Mouse (Mus musculus): Measurements from ENCODE around the gene Ubl4b. TPM values are rescaled to one million over a fixed set of nuclear protein-coding genes. Genes with fewer than 3 reads are reported as not detected.

Gene Ubl4b
- total and polyA plus RNA-seq, 3 experiments = 0.11 TPM; not detected in 2

- Histone ChIP-seq H3K4me1 (ENCODE audit: insufficient read depth, low read depth, low read length) (no peaks in the 10 kb centered on the region), H3K4me3 (ENCODE audit: low read depth, low read length) (no peak overlapping the region), H3K9me3 (replicated peaks) (no peaks in the 10 kb centered on the region), H3K27me3 (ENCODE audit: insufficient read depth, low read length) (peaks cover 4% of the 10 kb centered on the region; the same call in 1 of the 2 replicates), H3K36me3 (replicated peaks) (no peaks in the 10 kb centered on the region)
- TF ChIP-seq GATA2 (IDR thresholded peaks at IDR 0.05; ENCODE audit: borderline replicate concordance, low read depth, low read length) (no peak), CTCF (IDR thresholded peaks at IDR 0.05; ENCODE audit: low read depth, low read length) (no peak)
- ATAC-seq (ENCODE audit: extremely low read depth, insufficient number of reproducible peaks, low FRiP score, poor library complexity, severe bottlenecking) (no peak), DNase-seq (ENCODE audit: low spot score) (no peak)
These were observed 49.2 kb downstream of the Ubl4b start for GRCm38 (mm10) chr3:107505464-107506367.

- ATAC-seq (ENCODE audit: extremely low read depth, insufficient number of reproducible peaks, low FRiP score, poor library complexity, severe bottlenecking) (no peak), DNase-seq (ENCODE audit: low spot score) (no peak)
- no peaks in the 10 kb centered on the region for H3K9me3 ChIP-seq (replicated peaks)
- no peak for TF ChIP-seq GATA2 (IDR thresholded peaks at IDR 0.05; ENCODE audit: borderline replicate concordance, low read depth, low read length)
- no peak for TF ChIP-seq TAL1 (conservative IDR thresholded peaks at IDR 0.05; ENCODE audit: low read depth, low read length)
- TF ChIP-seq CTCF (IDR thresholded peaks at IDR 0.05; ENCODE audit: low read depth, low read length) = no peak
- no peak for TF ChIP-seq POLR2AphosphoS5 (IDR thresholded peaks at IDR 0.05; ENCODE audit: insufficient replicate concordance, low read depth, low read length)
- no peak for TF ChIP-seq GATA1 (IDR thresholded peaks at IDR 0.05; ENCODE audit: borderline replicate concordance, low read length)
- no peak overlapping the region for H3K4me3 ChIP-seq (ENCODE audit: low read depth, low read length)
- no peaks in the 10 kb centered on the region for H3K36me3 ChIP-seq (replicated peaks)
- H3K27me3 ChIP-seq (ENCODE audit: insufficient read depth, low read length) = peaks cover 4% of the 10 kb centered on the region; the same call in 1 of the 2 replicates
- H3K4me1 ChIP-seq (ENCODE audit: insufficient read depth, low read depth, low read length) = no peaks in the 10 kb centered on the region
These were observed 50.3 kb downstream of the Ubl4b start for GRCm38 (mm10) chr3:107504542-107504941.

- no peak for DNase-seq (ENCODE audit: low spot score)
- Histone ChIP-seq H3K9me3 (replicated peaks) (no peaks in the 10 kb centered on the region), H3K36me3 (replicated peaks) (no peaks in the 10 kb centered on the region), H3K27me3 (ENCODE audit: insufficient read depth, low read length) (peaks cover 2% of the 10 kb centered on the region; the same call in 1 of the 2 replicates), H3K4me3 (ENCODE audit: low read depth, low read length) (no peak overlapping the region), H3K4me1 (ENCODE audit: insufficient read depth, low read depth, low read length) (no peaks in the 10 kb centered on the region)
- ATAC-seq (ENCODE audit: extremely low read depth, insufficient number of reproducible peaks, low FRiP score, poor library complexity, severe bottlenecking) = no peak
- no peak for TF ChIP-seq GATA2 (IDR thresholded peaks at IDR 0.05; ENCODE audit: borderline replicate concordance, low read depth, low read length)
- no peak for TF ChIP-seq GATA1 (IDR thresholded peaks at IDR 0.05; ENCODE audit: borderline replicate concordance, low read length)
- no peak for TF ChIP-seq CTCF (IDR thresholded peaks at IDR 0.05; ENCODE audit: low read depth, low read length)
- no peak for TF ChIP-seq TAL1 (conservative IDR thresholded peaks at IDR 0.05; ENCODE audit: low read depth, low read length)
- TF ChIP-seq POLR2AphosphoS5 (IDR thresholded peaks at IDR 0.05; ENCODE audit: insufficient replicate concordance, low read depth, low read length) = no peak
These were observed 51.2 kb downstream of the Ubl4b start for GRCm38 (mm10) chr3:107503716-107504115.

Other genes with a start within 250 kb of the Ubl4b start
- 105 and 113 TPM in 2 replicates for gene Rbm15, start 221.4 kb downstream of the Ubl4b start, total RNA-seq (2014; fragmentation: Nextera tagmentation)
- 42.7 and 50.0 TPM in 2 replicates for gene Rbm15, start 221.4 kb downstream of the Ubl4b start, total RNA-seq (2017)
- gene Rbm15, start 221.4 kb downstream of the Ubl4b start, polyA plus RNA-seq (2012) = 5.2 and 5.9 TPM in 2 replicates
- not detected in 2 replicates for gene Kcnc4, start 95.5 kb downstream of the Ubl4b start, total RNA-seq (2014; fragmentation: Nextera tagmentation)
- 0.06 and 0.11 TPM in 2 replicates for gene Kcnc4, start 95.5 kb downstream of the Ubl4b start, total RNA-seq (2017)
- gene Kcnc4, start 95.5 kb downstream of the Ubl4b start, polyA plus RNA-seq (2012) = not detected in 2 replicates
- gene Slc6a17, start 37.1 kb downstream of the Ubl4b start, total RNA-seq (2014; fragmentation: Nextera tagmentation) = 1.2 TPM in 1 of 2 replicates, not detected in the other
- 0.11 and 0.12 TPM in 2 replicates for gene Slc6a17, start 37.1 kb downstream of the Ubl4b start, total RNA-seq (2017)
- not detected in 2 replicates for gene Slc6a17, start 37.1 kb downstream of the Ubl4b start, polyA plus RNA-seq (2012)
- gene Alx3, start 40.0 kb upstream of the Ubl4b start, total RNA-seq (2014; fragmentation: Nextera tagmentation) = not detected in 2 replicates
- 0.11 TPM in 1 of 2 replicates, not detected in the other for gene Alx3, start 40.0 kb upstream of the Ubl4b start, total RNA-seq (2017)
- gene Alx3, start 40.0 kb upstream of the Ubl4b start, polyA plus RNA-seq (2012) = not detected in 2 replicates
- not detected in 2 replicates for gene Gm10961, start 76.2 kb upstream of the Ubl4b start, total RNA-seq (2014; fragmentation: Nextera tagmentation)
- not detected in 2 replicates for gene Gm10961, start 76.2 kb upstream of the Ubl4b start, total RNA-seq (2017)
- not detected in 2 replicates for gene Gm10961, start 76.2 kb upstream of the Ubl4b start, polyA plus RNA-seq (2012)
- 15.7 and 17.5 TPM in 2 replicates for gene Strip1, start 76.6 kb upstream of the Ubl4b start, total RNA-seq (2014; fragmentation: Nextera tagmentation)
- 17.1 and 21.2 TPM in 2 replicates for gene Strip1, start 76.6 kb upstream of the Ubl4b start, total RNA-seq (2017)
- gene Strip1, start 76.6 kb upstream of the Ubl4b start, polyA plus RNA-seq (2012) = 17.6 and 19.4 TPM in 2 replicates
- 146 and 149 TPM in 2 replicates for gene Ahcyl1, start 141.5 kb upstream of the Ubl4b start, total RNA-seq (2014; fragmentation: Nextera tagmentation)
- 43.7 and 54.9 TPM in 2 replicates for gene Ahcyl1, start 141.5 kb upstream of the Ubl4b start, total RNA-seq (2017)
- gene Ahcyl1, start 141.5 kb upstream of the Ubl4b start, polyA plus RNA-seq (2012) = 18.2 and 21.4 TPM in 2 replicates
- not detected in 2 replicates for gene Csf1, start 205.4 kb upstream of the Ubl4b start, total RNA-seq (2014; fragmentation: Nextera tagmentation)
- gene Csf1, start 205.4 kb upstream of the Ubl4b start, total RNA-seq (2017) = 0.06 and 0.11 TPM in 2 replicates
- 0.03 TPM in 1 of 2 replicates, not detected in the other for gene Csf1, start 205.4 kb upstream of the Ubl4b start, polyA plus RNA-seq (2012)